Mouse (Mus musculus): Measurements from ENCODE around the gene Cfap44.
A peak's percentile ranks its signal among the peaks of the same experiment; 100 is the strongest.

The Cfap44 gene

GRCm38 (mm10) chr16:44375459-44375858, 19.1 kb upstream of the Cfap44 start:
- TF ChIP-seq POU5F1 (IDR thresholded peaks at IDR 0.05; ENCODE audit: borderline replicate concordance, low read length) (no peak), NANOG (IDR thresholded peaks at IDR 0.05; ENCODE audit: borderline replicate concordance, low read length) (no peak), CTCF (conservative IDR thresholded peaks at IDR 0.05; ENCODE audit: low read length) (no peak)
- H3K4me1 ChIP-seq (replicated peaks; ENCODE audit: low read depth, low read length), result peaks cover 6% of the 10 kb centered on the region
- H3K4me3 ChIP-seq (replicated peaks; ENCODE audit: low read length), result no peak overlapping the region
- H3K36me3 ChIP-seq (ENCODE audit: insufficient read depth, low read length), result peaks cover 82% of the 10 kb centered on the region
- no peaks in the 10 kb centered on the region for H3K27me3 ChIP-seq (ENCODE audit: insufficient read depth, low read length)
- no peaks in the 10 kb centered on the region for H3K9me3 ChIP-seq (ENCODE audit: low read length)

DNA sequence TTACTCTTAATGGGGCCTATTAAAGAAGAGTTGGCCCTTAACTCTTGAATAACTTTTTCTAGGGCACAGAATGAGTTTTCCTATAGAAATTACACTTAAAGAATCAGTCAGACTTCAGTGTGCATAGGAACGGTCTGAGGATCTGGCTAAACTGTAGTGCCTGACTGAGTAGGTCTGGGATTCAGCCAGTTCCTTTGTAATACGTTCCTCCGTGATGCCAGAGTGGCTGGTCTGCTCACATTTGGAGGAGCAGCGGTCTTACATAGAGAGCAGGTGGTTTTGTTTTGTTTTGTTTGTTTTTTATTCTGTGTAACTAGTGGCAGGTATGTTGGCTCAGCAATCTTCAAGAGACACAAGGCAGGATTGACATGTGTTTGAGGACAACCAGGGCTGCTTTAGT, 14.6 kb upstream of the Cfap44 start:
- Histone ChIP-seq H3K36me3 (ENCODE audit: insufficient read depth, low read length) (peaks cover 53% of the 10 kb centered on the region), H3K9me3 (ENCODE audit: low read length) (no peaks in the 10 kb centered on the region), H3K4me3 (replicated peaks; ENCODE audit: low read length) (no peak overlapping the region), H3K4me1 (replicated peaks; ENCODE audit: low read depth, low read length) (peaks cover 47% of the 10 kb centered on the region), H3K27me3 (ENCODE audit: insufficient read depth, low read length) (no peaks in the 10 kb centered on the region)
- TF ChIP-seq POU5F1 (IDR thresholded peaks at IDR 0.05; ENCODE audit: borderline replicate concordance, low read length) (no peak), NANOG (IDR thresholded peaks at IDR 0.05; ENCODE audit: borderline replicate concordance, low read length) (no peak), CTCF (conservative IDR thresholded peaks at IDR 0.05; ENCODE audit: low read length) (no peak)

DNA sequence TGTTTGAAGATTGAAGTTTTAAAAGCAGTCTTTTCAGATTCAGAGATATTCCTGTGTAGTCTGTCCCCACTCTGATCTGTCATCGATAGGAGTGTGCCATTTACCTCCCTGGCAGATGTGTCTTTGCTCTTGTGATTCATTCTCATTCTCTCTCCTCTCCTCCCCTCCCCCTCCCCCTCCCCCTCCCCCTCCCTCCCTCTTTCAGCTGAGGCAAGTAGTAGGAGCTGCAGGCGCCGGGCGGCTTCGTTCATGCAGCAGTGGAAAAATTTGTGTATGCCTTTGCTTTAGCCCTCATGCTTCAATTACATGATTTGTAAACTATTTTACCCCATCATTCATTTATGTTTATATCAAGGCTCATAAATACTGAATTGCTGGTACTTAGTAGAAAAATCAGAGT, 13.0 kb upstream of the Cfap44 start:
- Histone ChIP-seq H3K4me1 (replicated peaks; ENCODE audit: low read depth, low read length) (peaks cover 49% of the 10 kb centered on the region), H3K27me3 (ENCODE audit: insufficient read depth, low read length) (no peaks in the 10 kb centered on the region), H3K36me3 (ENCODE audit: insufficient read depth, low read length) (peaks cover 50% of the 10 kb centered on the region), H3K9me3 (ENCODE audit: low read length) (no peaks in the 10 kb centered on the region), H3K4me3 (replicated peaks; ENCODE audit: low read length) (no peak overlapping the region)
- TF ChIP-seq NANOG (IDR thresholded peaks at IDR 0.05; ENCODE audit: borderline replicate concordance, low read length), result no peak
- TF ChIP-seq CTCF (conservative IDR thresholded peaks at IDR 0.05; ENCODE audit: low read length), result no peak
- TF ChIP-seq POU5F1 (IDR thresholded peaks at IDR 0.05; ENCODE audit: borderline replicate concordance, low read length), result no peak

DNA sequence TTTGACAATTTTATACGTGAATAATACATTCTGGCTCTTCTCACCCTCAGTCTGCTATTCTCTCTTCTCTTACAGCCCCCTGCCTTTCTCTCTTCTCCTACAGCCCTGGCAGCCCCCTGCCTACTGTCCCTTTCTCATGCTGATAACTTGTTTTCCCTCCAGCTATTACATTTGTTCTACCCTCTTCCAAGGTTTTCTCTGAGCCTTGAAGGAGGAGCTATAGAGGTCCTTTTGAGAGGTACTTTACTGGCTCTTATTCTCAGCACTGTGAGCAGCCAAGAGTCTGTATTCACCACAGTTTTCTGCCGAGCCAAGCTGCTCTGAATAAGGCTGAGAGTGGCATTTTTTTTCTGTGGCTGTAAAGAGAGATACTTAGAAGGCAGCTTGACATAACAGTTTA, 11.0 kb upstream of the Cfap44 start:
- Histone ChIP-seq H3K9me3 (ENCODE audit: low read length) (no peaks in the 10 kb centered on the region), H3K4me3 (replicated peaks; ENCODE audit: low read length) (no peak overlapping the region), H3K27me3 (ENCODE audit: insufficient read depth, low read length) (no peaks in the 10 kb centered on the region), H3K36me3 (ENCODE audit: insufficient read depth, low read length) (peaks cover 49% of the 10 kb centered on the region), H3K4me1 (replicated peaks; ENCODE audit: low read depth, low read length) (peaks cover 49% of the 10 kb centered on the region)
- TF ChIP-seq NANOG (IDR thresholded peaks at IDR 0.05; ENCODE audit: borderline replicate concordance, low read length) (no peak), POU5F1 (IDR thresholded peaks at IDR 0.05; ENCODE audit: borderline replicate concordance, low read length) (peak; percentile 81)

DNA sequence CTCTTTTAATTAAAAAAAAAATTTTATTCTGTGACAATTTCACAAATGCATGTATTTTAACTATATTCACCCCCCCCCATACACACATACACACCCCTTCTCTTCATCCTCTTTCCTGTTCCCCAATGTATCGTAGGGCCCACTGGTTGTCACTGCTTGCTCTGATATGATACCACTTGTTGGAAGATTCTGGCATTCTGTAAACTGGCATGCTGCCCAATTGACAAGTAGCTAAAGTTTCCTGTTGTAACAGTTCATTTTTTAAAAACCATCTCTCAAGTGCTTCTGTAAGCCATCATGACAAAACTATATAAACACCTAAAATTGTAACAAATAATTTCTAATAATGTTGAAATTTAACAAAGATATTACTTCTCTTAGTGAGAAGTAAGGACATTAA, 10.3 kb upstream of the Cfap44 start:
- no peak overlapping the region for H3K4me3 ChIP-seq (replicated peaks; ENCODE audit: low read length)
- H3K4me1 ChIP-seq (replicated peaks; ENCODE audit: low read depth, low read length), result peaks cover 49% of the 10 kb centered on the region
- H3K36me3 ChIP-seq (ENCODE audit: insufficient read depth, low read length), result peaks cover 49% of the 10 kb centered on the region
- TF ChIP-seq CTCF (conservative IDR thresholded peaks at IDR 0.05; ENCODE audit: low read length) (no peak), NANOG (IDR thresholded peaks at IDR 0.05; ENCODE audit: borderline replicate concordance, low read length) (no peak), POU5F1 (IDR thresholded peaks at IDR 0.05; ENCODE audit: borderline replicate concordance, low read length) (no peak)
- H3K9me3 ChIP-seq (ENCODE audit: low read length), result no peaks in the 10 kb centered on the region
- H3K27me3 ChIP-seq (ENCODE audit: insufficient read depth, low read length), result no peaks in the 10 kb centered on the region

- TF ChIP-seq NANOG (IDR thresholded peaks at IDR 0.05; ENCODE audit: borderline replicate concordance, low read length), result no peak
- TF ChIP-seq CTCF (conservative IDR thresholded peaks at IDR 0.05; ENCODE audit: low read length), result peak; percentile 87
- peaks cover 22% of the 10 kb centered on the region for H3K4me1 ChIP-seq (replicated peaks; ENCODE audit: low read depth, low read length)
Measured at GRCm38 (mm10) chr16:44391877-44392548, 2.6 kb upstream of the Cfap44 start.

GRCm38 (mm10) chr16:44404933-44405332, 10.3 kb downstream of the Cfap44 start:
- no peak for TF ChIP-seq POU5F1 (IDR thresholded peaks at IDR 0.05; ENCODE audit: borderline replicate concordance, low read length)
- TF ChIP-seq NANOG (IDR thresholded peaks at IDR 0.05; ENCODE audit: borderline replicate concordance, low read length), result no peak
- TF ChIP-seq CTCF (conservative IDR thresholded peaks at IDR 0.05; ENCODE audit: low read length), result no peak
- Histone ChIP-seq H3K27me3 (ENCODE audit: insufficient read depth, low read length) (peaks cover 4% of the 10 kb centered on the region), H3K36me3 (ENCODE audit: insufficient read depth, low read length) (no peaks in the 10 kb centered on the region), H3K4me1 (replicated peaks; ENCODE audit: low read depth, low read length) (no peaks in the 10 kb centered on the region; the same call in none of the 2 replicates), H3K9me3 (ENCODE audit: low read length) (no peaks in the 10 kb centered on the region), H3K4me3 (replicated peaks; ENCODE audit: low read length) (no peak overlapping the region)

More at GRCm38 (mm10) chr16:44391877-44392548, 2.6 kb upstream of the Cfap44 start:
- Histone ChIP-seq H3K9me3 (ENCODE audit: low read length) (no peaks in the 10 kb centered on the region), H3K27me3 (ENCODE audit: insufficient read depth, low read length) (no peaks in the 10 kb centered on the region), H3K4me3 (replicated peaks; ENCODE audit: low read length) (no peak overlapping the region), H3K36me3 (ENCODE audit: insufficient read depth, low read length) (peaks cover 20% of the 10 kb centered on the region)

GRCm38 (mm10) chr16:44407211-44407610, 12.6 kb downstream of the Cfap44 start:
- Histone ChIP-seq H3K4me3 (replicated peaks; ENCODE audit: low read length) (no peak overlapping the region), H3K36me3 (ENCODE audit: insufficient read depth, low read length) (no peaks in the 10 kb centered on the region), H3K27me3 (ENCODE audit: insufficient read depth, low read length) (peaks cover 4% of the 10 kb centered on the region), H3K4me1 (replicated peaks; ENCODE audit: low read depth, low read length) (no peaks in the 10 kb centered on the region; the same call in 1 of the 2 replicates), H3K9me3 (ENCODE audit: low read length) (no peaks in the 10 kb centered on the region)
- TF ChIP-seq NANOG (IDR thresholded peaks at IDR 0.05; ENCODE audit: borderline replicate concordance, low read length) (no peak), POU5F1 (IDR thresholded peaks at IDR 0.05; ENCODE audit: borderline replicate concordance, low read length) (no peak), CTCF (conservative IDR thresholded peaks at IDR 0.05; ENCODE audit: low read length) (no peak)

DNA sequence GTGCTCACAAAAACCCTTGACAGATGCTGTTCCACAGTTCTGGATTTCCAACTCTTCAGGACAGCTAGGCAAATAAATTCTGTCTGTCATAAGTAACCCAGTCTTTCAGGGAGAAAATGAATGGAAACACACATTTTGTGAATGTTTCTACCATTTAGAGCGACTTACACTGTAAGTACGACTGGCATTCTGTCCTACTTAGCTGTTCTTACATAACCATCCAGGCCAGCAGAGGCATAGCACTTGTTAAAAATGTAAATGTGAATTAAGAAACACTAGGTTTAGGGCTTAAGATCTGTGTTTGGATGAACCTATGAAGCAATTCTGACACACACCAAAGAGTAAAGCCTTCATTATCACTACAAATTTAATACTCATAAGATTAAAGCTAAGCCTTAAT, 13.7 kb downstream of the Cfap44 start:
- H3K4me3 ChIP-seq (replicated peaks; ENCODE audit: low read length), result no peak overlapping the region
- no peaks in the 10 kb centered on the region; the same call in 1 of the 2 replicates for H3K4me1 ChIP-seq (replicated peaks; ENCODE audit: low read depth, low read length)
- no peak for TF ChIP-seq NANOG (IDR thresholded peaks at IDR 0.05; ENCODE audit: borderline replicate concordance, low read length)
- no peak for TF ChIP-seq POU5F1 (IDR thresholded peaks at IDR 0.05; ENCODE audit: borderline replicate concordance, low read length)
- no peak for TF ChIP-seq CTCF (conservative IDR thresholded peaks at IDR 0.05; ENCODE audit: low read length)
- no peaks in the 10 kb centered on the region for H3K9me3 ChIP-seq (ENCODE audit: low read length)
- peaks cover 5% of the 10 kb centered on the region; the same call in 1 of the 2 replicates for H3K27me3 ChIP-seq (ENCODE audit: insufficient read depth, low read length)
- H3K36me3 ChIP-seq (ENCODE audit: insufficient read depth, low read length), result no peaks in the 10 kb centered on the region
